Mouse (Mus musculus): ENCODE data around the gene Hectd4.

Gene Hectd4

DNA sequence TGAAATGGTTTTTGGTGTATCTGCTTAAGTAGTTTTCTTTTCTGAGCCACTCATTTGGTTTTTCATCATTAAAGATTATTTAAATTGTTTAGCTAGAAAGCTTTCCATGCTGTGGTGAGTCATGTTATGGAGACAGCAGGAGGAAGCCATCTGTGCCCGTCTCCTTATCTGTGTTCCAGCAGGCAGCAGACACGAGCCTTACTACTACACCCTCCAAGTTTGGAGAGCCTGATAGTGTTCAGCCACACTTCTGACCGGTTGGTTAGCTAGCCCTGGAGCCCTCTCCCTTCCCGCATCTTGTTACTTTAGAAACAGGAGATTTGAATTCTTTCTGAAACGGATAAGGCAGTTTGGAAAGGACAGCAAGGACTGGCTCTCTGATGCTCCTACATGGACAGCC lies 16.2 kb downstream of the Hectd4 start:
- no peak for DNase-seq (ENCODE audit: low spot score)

DNA sequence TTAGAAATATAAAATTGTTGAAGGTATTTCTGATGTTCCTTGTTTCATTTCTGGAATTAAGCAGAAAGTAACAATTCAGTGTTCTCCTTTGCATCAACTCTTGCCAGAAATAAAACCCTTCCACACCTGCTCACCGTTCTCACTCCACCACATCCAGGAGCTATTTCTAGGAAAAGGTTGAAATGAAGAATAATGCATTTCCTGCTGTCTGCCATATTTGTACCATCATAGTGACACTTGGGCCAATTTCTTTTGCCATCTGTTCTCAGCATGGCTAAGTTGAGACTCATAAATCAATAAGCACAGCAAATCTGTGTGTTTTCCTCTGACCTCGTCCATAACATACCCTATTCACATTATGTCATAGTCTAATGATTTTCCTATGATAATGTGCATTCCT lies 18.2 kb downstream of the Hectd4 start:
- DNase-seq (ENCODE audit: low spot score): no peak

DNA sequence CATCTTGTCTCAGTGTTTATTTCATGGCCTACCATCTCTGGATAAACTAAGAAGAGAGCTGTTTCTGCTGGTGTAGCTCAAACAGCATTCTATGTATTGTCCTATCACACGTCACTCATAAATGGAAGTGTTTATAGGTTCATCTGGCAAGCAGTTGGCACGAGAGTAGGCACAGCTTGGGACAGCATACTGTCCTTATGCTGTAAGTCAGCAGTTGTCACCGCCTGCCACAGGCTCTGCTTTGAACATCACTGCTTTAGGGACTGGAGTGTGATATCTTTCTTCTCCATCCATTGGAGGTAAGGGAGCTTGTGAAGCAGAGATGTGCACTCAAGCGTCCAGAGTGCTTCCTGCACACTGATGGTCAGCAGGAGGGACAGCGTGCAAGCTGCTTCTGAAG lies 19.8 kb downstream of the Hectd4 start:
- no peak for DNase-seq (ENCODE audit: low spot score)

DNA sequence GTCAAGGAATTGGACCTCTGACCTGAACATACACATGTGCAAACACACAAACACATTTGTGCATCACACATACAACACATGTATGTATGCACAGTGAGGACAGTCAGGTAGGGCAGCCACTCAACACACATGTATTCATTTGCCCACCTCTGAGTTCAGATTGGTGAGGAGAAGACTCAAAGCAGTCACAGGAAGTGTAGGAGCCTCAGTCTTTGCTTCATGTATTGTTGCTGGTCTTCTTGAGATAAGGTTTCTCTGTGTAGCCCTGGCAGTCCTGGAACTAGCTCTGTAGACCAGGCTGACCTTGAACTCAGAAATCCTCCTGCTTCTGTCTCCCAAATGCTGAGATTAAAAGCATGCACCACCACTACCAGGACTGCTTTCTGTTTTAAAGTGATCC lies 21.2 kb downstream of the Hectd4 start:
- DNase-seq (ENCODE audit: low spot score): no peak

DNA sequence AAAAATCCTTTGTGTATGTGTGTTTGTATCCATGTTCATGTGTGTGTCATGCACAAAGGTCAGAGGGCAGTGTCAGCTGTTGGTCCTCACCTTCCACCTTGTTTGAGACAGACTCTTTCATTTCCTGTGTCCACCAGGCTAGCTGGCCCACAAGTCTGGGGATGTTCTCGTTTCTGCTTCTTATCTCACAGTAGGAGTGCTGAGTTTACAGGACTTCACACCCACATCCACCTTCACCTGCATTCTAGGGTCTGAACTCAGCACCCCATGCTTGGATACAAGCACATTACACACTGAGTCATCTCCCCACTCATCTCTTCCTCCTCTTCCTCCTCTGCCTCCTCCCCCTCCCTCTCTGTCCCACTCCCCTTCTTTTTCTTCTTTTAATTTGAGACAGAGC lies 22.2 kb downstream of the Hectd4 start:
- no peak for DNase-seq (ENCODE audit: low spot score)

DNA sequence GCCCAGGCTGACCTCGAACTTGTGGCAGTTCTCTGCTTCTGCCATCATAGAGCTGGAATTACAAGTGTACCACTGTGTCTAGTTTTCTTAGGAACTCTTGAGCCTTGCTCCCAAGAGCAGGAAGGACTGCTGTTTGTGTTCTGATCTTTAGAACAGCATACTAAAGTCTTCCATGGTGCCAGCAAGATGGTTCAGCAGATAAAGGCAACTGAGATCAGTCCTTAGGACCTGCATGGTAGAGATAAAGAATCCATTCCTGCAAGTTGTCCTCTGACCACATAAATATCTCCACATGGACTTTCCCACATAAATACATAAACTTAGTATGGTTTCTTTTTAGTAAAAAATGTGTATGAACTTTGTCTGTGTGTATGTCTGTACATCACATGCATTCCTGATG lies 22.7 kb downstream of the Hectd4 start:
- no peak for DNase-seq (ENCODE audit: low spot score)

DNA sequence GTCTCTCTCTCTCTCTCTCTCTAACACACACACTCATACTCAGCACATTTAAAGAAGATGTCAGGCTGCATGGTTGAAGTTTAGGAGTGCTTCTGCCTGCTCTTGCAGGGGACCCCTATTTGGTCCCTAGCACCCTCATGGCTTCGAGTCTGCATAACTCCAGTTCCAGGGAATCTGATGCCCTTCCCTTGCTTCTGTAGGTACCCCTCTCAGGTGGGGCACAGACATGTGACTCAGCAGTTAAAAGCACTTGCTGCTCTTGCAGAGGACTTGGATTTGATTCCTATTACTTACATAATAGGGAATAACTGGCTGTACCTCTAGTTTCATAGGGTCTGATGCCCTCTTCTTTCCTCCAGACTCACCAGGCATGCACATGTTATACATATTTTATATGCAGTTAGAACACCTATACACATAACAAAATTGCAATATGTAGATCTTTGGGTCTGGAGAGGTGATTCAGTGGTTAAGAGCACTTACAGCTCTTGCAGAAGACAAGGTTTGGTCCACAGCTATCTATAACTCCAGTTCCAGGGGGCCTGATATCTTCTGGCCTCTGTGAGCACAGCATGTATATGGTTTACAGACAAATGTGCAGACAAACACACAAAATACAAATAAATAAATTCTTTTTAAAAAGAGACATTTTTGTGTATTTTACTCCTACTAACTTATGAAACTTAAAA lies 23.8 kb downstream of the Hectd4 start:
- no peak for DNase-seq (ENCODE audit: low spot score)

DNA sequence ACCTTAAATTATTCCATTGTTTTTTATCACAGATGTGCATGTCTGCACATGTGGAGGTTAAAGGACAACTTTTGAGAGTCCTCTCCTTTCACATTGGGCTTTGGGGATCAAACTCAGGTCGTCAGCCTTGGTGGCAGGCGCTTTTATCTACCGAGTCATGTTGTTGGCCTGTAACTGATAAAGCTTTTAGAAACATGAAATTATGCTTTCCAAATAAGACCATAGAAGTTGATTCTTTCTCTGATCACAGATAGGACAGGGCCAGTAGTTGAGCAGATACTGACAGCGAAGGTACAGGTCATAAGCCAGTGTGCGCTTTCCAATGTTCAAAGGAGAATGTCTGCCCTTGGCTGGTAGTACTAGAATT lies 24.3 kb downstream of the Hectd4 start:
- no peak for DNase-seq (ENCODE audit: low spot score)

DNA sequence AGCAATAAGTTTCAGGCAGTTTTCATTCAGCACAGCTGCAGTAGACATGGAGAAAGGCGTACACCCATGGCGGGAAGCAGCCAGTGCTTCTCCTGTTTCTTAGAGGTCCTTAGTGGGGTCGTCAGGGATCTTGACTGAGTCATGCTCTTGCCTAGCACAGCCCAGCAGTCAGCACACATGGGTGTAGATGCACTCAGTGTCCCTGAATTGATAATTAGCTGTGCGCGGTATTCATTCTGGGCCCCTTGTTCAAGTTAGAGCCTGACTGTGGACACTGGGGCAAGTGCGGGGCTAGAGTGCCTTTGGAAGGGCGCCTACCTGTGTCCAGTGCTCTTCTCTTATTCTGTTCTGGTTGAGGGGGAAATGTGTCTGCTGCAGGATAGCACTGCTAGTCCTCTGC lies 25.2 kb downstream of the Hectd4 start:
- DNase-seq (ENCODE audit: low spot score): no peak

DNA sequence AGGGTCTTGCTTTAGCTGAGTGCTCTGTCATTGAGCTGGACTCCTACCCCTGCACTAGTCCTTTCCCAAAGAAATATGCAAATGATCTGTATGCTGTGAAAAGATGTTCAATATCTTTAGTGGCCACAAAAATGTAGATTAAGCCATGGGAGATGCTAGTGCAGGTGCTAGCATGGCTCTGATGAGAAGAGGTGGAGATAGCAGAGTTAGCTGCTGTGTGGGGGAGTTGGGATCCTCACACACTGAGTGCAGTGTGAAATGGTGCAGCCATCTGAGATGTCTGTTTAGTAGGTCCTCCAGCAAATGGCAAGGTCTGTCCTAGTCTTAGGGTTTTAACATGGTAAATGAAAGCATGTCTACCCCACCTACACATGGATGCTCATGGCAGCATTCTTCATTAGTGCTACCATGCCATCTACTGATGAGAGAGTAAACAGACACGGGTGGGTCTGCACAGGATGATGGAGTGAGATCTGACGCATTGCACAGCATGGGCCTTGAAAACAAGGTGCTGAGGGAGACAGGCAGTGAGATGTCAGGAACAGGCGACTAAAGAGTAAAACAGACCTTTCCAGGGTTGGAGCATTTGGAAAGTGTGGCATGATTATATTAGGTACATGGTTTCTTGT lies 28.9 kb downstream of the Hectd4 start:
- no peak for DNase-seq (ENCODE audit: low spot score)

DNA sequence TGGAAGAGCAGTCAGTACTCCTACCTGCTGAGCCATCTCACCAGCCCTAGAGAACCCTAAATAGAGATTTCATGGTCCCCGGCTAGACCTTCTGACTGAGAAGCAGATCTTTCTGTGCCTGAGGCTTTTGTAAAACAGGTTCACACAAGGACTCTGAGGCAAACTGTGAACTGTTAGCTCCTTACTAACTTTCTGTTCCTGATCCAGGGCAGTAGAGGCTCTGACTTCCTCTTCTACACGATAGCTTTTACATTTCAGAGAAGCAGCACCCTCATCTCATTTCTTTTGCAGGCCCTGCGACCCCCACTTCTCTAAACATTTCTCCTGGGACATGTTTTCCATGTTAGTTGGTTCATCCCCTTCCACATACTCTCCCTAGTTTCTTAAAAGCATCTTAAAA lies 29.7 kb downstream of the Hectd4 start:
- no peak for DNase-seq (ENCODE audit: low spot score)

DNA sequence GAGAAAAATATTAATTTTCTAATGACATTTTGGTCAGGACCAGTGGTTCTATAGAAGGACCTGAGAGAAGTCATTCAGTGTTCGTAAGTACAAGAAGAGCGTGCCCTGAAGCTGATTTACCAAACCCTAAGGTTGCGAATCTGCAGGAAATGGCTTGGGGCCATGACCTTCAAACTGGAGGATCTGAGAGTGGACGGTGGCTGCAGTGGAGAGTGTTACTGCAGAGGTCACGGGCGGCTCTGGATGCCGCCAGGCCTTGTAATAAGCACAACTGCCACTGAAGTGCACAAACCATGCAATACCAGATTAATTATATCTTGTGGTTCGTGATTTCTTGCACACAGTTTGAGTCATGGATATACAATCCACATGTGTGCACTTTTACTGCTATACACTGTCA lies 31.8 kb downstream of the Hectd4 start:
- DNase-seq (ENCODE audit: low spot score): no peak

DNA sequence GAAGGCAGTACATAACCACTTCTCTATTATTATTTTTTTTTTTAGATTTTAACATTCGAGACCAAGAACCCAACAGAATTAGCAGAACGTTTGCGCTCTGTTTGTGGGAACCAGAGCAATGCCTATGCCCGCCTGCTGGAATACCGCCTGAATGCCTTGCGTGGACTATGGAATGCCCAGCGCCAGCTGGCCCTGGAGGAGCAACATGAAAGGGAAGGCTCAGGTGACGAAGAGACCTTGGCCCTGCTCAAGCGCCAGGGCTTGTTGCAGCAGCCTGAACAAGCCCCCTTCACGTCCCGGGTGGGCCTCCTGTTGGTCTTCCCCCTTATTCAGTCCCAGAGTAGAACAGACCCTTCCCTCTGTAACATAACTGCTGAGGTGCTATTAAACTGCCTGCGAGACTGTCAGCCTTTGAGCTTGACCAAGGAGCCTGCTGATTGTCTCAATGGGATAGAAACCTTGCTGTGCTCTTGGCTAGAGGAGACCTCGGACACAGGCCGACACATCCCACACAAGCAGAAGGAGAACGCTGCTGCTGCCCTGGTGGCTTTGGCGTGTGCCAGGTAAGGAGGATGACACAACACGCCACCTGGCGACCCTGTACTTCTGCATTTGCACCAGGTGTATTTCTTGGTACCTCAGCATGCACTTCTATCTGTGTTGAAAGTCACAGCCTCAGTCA lies 33.9 kb downstream of the Hectd4 start:
- DNase-seq (ENCODE audit: low spot score): no peak

DNA sequence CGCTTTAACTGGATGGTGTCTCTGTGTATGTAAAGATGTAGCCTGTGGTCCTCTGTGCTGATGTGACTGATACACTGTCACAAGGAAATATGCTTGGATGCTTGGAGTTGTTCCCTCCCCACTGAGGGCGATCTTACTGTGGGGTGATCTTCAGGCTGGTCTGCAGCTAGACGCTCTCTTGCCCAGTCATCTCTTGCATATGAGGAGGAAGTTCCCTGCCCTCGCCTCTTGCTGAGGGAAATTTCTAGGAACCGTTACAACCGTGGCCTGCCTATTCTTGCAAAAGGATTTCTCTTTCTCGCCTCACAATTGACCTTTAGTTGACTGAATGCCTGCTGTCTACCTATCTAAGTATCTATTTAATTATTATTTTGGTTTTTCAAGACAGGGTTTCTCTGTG lies 35.0 kb downstream of the Hectd4 start:
- DNase-seq (ENCODE audit: low spot score): no peak

DNA sequence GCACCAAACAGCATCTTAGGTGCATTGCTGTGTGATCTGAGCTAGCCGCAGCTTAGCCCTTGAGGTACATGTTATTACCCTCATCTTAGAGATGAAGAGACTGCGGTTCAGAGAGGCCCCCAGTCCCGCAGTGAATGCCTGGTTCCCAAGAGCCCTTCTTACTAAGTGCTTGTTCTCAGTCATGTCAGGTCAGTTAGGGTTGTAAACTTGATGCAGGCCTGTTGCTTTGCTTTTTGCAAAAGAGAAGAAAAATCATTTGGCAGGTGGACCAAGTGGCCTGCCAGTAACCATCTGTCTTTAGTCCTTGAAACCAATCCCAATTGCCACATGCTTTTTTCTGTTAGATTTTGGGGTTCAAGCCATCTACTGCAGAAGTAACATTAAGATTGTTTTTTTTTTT lies 41.8 kb downstream of the Hectd4 start:
- DNase-seq (ENCODE audit: low spot score): no peak

DNA sequence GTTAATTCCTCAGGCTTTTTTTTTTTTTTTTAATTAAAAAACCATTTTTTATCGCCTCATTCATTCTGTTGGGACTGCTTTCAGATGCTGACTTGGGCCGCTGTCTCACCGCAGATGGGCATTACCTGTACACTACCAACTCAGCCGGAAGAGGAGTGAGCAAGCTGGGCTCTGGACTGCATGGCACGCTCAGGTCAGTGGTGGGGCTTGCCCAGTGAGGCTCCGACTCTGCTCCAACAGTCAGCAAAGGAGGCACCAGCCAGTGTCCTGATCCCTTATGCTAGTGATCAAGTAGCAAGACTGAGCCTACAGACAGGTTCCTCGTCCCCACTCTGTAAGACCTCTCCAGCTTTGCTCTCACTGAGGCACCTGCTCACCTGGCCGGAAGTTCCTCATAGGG lies 42.4 kb downstream of the Hectd4 start:
- DNase-seq (ENCODE audit: low spot score): no peak

DNA sequence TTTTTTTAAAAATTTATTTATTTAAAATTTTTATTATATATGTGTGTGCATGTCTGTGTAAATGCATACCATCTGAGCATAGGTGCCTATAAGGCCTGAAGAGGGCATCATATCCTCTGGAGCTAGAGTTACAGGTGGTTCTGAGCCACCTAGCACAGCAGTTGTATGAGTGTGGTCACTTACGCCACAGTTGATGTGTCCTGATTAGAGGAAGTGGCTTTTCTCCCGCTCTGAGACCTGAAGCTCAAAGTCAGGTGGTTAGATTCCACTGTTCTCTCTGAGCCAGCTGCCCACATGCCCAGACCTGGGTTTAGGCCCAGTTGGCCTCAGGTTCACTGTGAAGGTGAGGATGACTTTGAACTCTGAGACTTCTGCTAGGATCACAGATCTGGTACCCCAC lies 44.6 kb downstream of the Hectd4 start:
- DNase-seq (ENCODE audit: low spot score): no peak

DNA sequence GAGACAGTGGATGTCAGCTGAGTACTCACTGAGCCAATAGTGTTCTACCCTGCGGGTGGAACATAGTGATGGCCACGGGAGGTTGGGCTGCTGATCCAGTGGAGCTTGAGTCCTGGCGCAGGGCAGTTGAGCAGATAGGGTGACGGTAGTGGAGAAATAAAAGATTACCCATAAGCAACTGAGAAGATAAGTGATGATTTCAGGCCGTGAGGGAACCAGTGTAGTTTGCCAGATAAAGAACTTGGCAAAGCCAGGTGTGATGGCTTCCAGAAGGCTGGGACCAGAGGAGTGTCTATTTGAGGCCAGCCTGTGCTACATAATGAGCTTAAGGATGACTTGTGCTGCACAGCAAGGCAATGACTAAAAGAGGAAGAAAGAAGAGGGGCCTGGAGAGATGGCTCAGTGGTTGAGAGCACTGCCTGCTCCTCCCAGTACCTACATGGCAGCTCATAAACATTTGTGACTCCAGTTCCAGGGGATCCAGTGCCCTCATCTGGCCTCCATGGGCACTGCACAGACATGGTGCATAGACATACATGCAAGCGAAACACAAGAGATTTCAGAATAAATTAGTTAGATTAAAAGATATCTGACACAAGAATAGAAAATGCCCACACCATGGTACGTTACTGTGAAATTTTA lies 46.8 kb downstream of the Hectd4 start:
- DNase-seq (ENCODE audit: low spot score): no peak

DNA sequence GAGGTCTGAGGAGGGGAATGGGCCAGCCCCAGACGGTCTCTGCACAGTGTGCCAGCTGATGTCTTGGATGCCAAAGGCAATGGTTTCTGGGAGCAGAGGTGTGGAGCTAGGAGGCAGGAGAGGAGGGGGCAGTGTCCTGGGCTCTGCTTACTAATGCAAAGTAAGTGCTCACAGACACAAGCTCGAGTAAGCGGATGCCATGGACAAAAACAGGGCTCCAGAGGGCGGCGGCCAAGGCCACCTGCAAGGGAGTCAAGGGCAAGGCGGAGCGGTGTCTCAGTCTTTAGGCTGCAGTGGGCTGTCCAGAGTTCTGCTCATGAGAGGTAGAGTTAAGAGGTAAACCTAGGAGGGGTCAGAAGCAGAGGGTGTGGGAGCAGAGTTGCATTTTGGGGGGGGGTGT lies 51.0 kb downstream of the Hectd4 start:
- no peak for DNase-seq (ENCODE audit: low spot score)

DNA sequence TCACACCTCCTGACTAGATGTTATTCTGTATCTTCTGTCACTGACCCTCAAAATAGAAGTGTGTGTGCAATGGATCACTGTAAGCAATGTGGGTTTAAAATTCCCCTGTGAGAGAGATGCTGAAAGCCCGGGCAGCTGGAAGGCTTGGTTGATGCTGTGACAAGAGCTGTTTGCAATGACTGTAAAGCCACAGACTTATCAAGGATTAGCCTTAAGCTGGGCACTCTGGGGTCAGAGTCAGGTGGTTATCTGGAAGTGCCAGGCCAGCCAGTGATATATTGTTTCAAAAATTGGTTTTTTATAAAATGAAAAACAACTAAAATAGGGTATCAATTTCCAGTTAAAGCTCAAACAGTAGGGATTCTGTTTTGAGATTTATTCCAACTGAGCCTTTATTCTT lies 56.8 kb downstream of the Hectd4 start:
- DNase-seq (ENCODE audit: low spot score): no peak

DNA sequence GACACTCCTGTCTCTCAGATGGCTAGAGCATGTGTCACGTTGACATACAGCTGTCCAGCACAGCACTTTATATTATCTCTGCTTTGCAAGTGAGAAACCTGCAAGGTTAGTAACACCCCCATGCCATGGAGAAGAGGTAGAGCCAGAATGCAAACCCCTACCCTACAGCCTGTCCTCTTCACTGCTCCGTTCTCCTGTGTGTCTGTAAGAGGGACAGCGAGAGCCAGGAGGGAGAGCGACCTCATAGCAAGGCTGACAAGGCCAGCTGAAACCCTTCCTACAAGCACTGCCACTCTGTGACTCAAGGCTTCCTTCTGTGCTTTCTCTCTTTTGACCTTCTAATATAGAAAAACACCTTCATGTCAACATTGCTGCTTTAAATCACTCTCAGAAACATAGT lies 60.4 kb downstream of the Hectd4 start:
- DNase-seq (ENCODE audit: low spot score): no peak

DNA sequence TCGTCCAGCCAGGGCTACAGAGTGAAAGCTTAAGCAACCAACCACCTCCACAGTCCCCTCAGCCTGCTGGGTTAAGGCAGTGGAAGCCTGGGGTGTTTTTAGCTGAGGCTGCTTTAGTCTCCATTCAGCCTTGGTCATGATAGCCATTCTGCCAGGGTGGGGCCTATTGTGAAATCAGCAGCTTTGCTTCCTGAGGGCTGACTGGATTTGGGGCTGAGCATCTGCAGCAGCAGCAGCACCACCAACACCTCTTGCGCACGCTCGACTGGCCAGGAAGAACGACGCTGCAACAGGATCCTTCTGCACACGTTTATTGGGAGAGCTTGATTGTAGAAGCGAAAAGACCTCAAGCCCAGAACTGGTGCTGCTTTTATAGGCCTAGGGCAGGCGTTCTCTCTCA lies 63.0 kb downstream of the Hectd4 start:
- no peak for DNase-seq (ENCODE audit: low spot score)

DNA sequence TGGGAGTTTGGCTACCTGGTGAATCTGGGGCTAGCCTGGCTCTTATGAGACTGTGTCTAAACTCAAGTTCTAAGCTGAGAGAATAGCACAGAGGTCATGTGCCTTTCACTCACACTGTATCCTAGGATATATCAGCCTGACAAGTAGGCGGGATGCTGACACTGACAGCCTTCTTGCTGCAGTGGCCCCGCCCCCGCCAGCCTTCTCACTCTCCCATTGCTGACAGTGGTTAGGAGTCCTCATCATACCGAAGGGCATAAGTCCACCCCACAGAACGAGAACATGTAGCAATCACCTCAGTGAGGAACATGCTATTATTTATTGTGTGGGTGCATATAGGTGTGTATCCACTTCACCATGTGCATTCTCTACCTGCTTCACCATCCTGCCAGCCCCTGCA lies 64.8 kb downstream of the Hectd4 start:
- no peak for DNase-seq (ENCODE audit: low spot score)

Measured in ovary, postnatal 10 days (tissue).